Mouse (Mus musculus): ENCODE measurements around the gene Ankrd44. TPM values are rescaled to one million over a fixed set of nuclear protein-coding genes. Genes with fewer than 3 reads are reported as not detected.

Ankrd44 gene
- polyA plus RNA-seq, 1 experiment from 2014 or later: 20.1 TPM

GRCm38 (mm10) chr1:54916456-54916855 lies 9.7 kb downstream of the Ankrd44 start:
- WGBS: 89% methylated on average over 4 of the region's 4 CpGs
- Histone ChIP-seq H3K9ac (replicated peaks) (no peak overlapping the region), H3K4me1 (no peaks in the 10 kb centered on the region; the same call in 1 of the 2 replicates), H3K4me3 (no peak overlapping the region), H3K4me2 (replicated peaks) (no peak overlapping the region), H3K27me3 (no peaks in the 10 kb centered on the region), H3K9me3 (no peaks in the 10 kb centered on the region), H3K27ac (replicated peaks) (no peak overlapping the region), H3K36me3 (no peaks in the 10 kb centered on the region)
- no peak for ATAC-seq (ENCODE audit: low FRiP score, low read depth)

DNA sequence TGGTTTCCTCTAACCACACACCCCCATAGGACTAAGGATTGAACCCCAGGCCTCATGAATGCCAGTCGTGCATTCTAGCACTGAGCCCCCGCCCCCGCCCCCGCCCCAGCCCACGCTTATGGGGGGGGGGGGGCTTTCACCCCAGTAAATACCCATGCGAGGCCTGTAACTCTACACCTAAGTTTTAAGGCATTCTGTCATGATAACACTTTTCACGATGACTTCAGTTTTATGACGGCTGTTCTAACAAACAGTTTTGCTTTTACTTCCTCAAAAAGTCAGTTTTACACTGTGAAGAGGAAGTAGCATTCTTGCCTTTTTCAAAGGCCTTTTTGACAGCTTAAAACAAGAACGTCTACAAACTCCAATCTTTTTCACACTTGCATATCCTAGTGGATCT lies 11.8 kb downstream of the Ankrd44 start:
- Histone ChIP-seq H3K27me3 (no peaks in the 10 kb centered on the region), H3K36me3 (no peaks in the 10 kb centered on the region), H3K9ac (replicated peaks) (no peak overlapping the region), H3K9me3 (no peaks in the 10 kb centered on the region), H3K27ac (replicated peaks) (no peak overlapping the region), H3K4me2 (replicated peaks) (no peak overlapping the region), H3K4me3 (no peak overlapping the region), H3K4me1 (no peaks in the 10 kb centered on the region; the same call in 1 of the 2 replicates)
- ATAC-seq (ENCODE audit: low FRiP score, low read depth): no peak
- 67% methylated on average over 9 of the region's 9 CpGs for WGBS

DNA sequence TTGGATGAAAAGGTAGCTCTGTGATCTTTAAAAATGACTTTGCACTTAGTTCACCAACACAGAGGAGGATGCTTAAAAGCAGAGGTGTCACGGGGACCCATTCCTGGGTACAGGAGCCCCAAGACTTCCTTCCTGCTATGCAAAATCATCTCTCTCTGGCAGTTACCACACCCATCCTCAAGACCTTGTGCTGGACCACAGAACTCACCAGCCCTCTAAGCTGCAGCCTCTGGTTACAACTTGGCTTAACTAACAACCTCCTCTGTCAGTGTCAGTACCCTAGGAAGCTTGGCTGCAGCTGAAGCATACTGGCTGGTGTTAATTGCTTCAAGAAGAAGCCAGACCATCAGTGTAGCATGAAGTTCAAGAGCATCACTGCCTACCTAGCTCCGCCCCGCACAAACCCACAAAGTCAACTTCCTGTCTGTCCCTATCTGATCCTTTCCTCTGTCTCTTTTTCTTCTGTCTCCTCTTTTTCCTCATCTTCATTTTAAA lies 12.8 kb downstream of the Ankrd44 start:
- Histone ChIP-seq H3K9ac (replicated peaks) (no peak overlapping the region), H3K4me3 (no peak overlapping the region), H3K36me3 (no peaks in the 10 kb centered on the region), H3K9me3 (no peaks in the 10 kb centered on the region), H3K4me2 (replicated peaks) (no peak overlapping the region), H3K27me3 (no peaks in the 10 kb centered on the region), H3K27ac (replicated peaks) (no peak overlapping the region), H3K4me1 (no peaks in the 10 kb centered on the region; the same call in 1 of the 2 replicates)
- WGBS: 90% methylated on average over 3 of the region's 3 CpGs
- no peak for ATAC-seq (ENCODE audit: low FRiP score, low read depth)

DNA sequence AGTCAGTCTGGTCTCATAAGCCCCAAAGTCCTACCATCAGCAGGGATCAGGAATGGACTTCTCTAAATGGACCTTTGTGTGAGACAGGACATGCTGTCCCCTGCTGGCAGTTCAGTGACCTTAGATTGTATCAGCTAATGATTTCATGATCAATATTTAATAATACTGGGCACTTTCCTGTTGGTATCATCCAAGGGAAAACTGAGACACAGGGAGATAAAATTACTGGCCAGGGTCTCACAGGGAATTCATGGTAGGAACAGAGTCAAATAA lies 13.2 kb downstream of the Ankrd44 start:
- ATAC-seq (ENCODE audit: low FRiP score, low read depth): no peak
- no peaks in the 10 kb centered on the region; the same call in 1 of the 2 replicates for H3K4me1 ChIP-seq
- H3K36me3 ChIP-seq: no peaks in the 10 kb centered on the region
- no peaks in the 10 kb centered on the region for H3K9me3 ChIP-seq
- no peak overlapping the region for H3K27ac ChIP-seq (replicated peaks)
- H3K4me3 ChIP-seq: no peak overlapping the region
- no peak overlapping the region for H3K4me2 ChIP-seq (replicated peaks)
- no peaks in the 10 kb centered on the region for H3K27me3 ChIP-seq
- no peak overlapping the region for H3K9ac ChIP-seq (replicated peaks)

GRCm38 (mm10) chr1:54912290-54913062 lies 13.7 kb downstream of the Ankrd44 start:
- no peak overlapping the region for H3K4me3 ChIP-seq
- H3K9ac ChIP-seq (replicated peaks): no peak overlapping the region
- peaks cover 2% of the 10 kb centered on the region; the same call in 1 of the 2 replicates for H3K4me1 ChIP-seq
- no peaks in the 10 kb centered on the region for H3K27me3 ChIP-seq
- no peaks in the 10 kb centered on the region for H3K9me3 ChIP-seq
- ATAC-seq (ENCODE audit: low FRiP score, low read depth): no peak
- no peaks in the 10 kb centered on the region for H3K36me3 ChIP-seq
- no peak overlapping the region for H3K4me2 ChIP-seq (replicated peaks)
- H3K27ac ChIP-seq (replicated peaks): no peak overlapping the region
- WGBS: 75% methylated on average over 7 of the region's 7 CpGs

GRCm38 (mm10) chr1:54911256-54911610 lies 15.0 kb downstream of the Ankrd44 start:
- no peak overlapping the region for H3K27ac ChIP-seq (replicated peaks)
- ATAC-seq (ENCODE audit: low FRiP score, low read depth): no peak
- H3K4me2 ChIP-seq (replicated peaks): no peak overlapping the region
- peaks cover 8% of the 10 kb centered on the region; the same call in 1 of the 2 replicates for H3K4me1 ChIP-seq
- no peaks in the 10 kb centered on the region for H3K9me3 ChIP-seq
- no peak overlapping the region for H3K4me3 ChIP-seq
- WGBS: 95% methylated on average over 1 of the region's 1 CpGs
- H3K9ac ChIP-seq (replicated peaks): no peak overlapping the region
- no peaks in the 10 kb centered on the region for H3K36me3 ChIP-seq
- H3K27me3 ChIP-seq: no peaks in the 10 kb centered on the region

DNA sequence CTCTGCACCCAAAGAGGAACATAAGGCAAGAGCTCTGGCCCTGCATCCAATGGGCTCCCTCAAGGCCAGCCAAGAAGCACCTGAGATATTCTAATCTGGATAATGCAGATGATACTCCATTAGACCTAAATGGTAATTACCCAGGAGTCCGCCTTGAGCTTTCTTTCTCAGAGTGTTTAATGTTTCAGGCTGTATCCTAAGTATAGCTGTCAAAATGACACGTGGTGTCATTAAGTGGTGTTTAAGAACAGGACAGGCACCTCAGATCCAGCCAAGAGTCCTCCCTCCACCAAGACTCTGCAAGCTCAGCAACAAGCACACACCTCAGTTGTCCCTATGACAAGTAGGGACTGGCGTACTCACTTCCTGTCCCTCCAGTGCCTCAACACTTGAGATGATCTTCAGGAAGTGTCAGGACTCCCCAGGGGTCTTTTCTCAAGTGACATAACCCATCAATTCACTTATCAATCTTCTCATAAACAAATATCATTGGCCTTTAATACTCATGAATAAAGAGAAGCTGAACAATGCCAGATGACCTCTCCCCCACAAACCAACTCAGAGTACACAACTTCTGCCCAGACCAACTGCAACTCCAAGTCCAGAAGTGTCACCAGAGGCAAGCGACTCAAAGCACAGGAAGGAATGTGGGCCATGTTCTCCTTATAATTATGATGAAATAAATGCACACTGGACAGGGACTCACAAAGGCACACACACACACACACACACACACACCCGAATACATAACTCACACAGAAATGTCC lies 15.5 kb downstream of the Ankrd44 start:
- Histone ChIP-seq H3K4me1 (peaks cover 8% of the 10 kb centered on the region; the same call in 1 of the 2 replicates), H3K4me3 (no peak overlapping the region), H3K9ac (replicated peaks) (no peak overlapping the region), H3K27ac (replicated peaks) (no peak overlapping the region), H3K4me2 (replicated peaks) (no peak overlapping the region), H3K9me3 (no peaks in the 10 kb centered on the region), H3K27me3 (no peaks in the 10 kb centered on the region), H3K36me3 (no peaks in the 10 kb centered on the region)
- WGBS: 84% methylated on average over 5 of the region's 5 CpGs
- ATAC-seq (ENCODE audit: low FRiP score, low read depth): no peak

DNA sequence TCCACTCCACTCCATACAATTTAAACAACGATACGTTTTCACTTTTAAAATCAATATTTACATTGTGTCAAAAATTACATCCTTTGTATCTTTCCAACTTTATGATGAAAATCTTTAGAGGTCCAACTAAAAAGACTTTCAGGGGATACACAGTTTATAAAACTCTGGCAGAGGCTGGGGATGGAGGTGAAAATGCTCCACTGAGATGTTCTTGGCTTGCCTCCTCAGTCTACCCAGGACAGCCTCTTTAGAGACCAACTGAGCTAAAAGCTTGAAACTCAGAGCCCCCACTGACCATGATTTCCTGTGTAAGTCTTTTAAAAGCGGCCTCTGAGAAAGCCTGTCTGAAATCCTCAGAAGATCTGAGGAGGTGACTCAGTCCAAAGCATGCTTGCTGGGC lies 17.4 kb downstream of the Ankrd44 start:
- Histone ChIP-seq H3K4me3 (no peak overlapping the region), H3K4me1 (peaks cover 8% of the 10 kb centered on the region; the same call in 1 of the 2 replicates), H3K4me2 (replicated peaks) (no peak overlapping the region), H3K27me3 (no peaks in the 10 kb centered on the region), H3K9ac (replicated peaks) (no peak overlapping the region), H3K9me3 (no peaks in the 10 kb centered on the region), H3K36me3 (no peaks in the 10 kb centered on the region), H3K27ac (replicated peaks) (no peak overlapping the region; the same call in 1 of the 2 replicates)
- no peak for ATAC-seq (ENCODE audit: low FRiP score, low read depth)
- WGBS: 90% methylated on average over 3 of the region's 3 CpGs

DNA sequence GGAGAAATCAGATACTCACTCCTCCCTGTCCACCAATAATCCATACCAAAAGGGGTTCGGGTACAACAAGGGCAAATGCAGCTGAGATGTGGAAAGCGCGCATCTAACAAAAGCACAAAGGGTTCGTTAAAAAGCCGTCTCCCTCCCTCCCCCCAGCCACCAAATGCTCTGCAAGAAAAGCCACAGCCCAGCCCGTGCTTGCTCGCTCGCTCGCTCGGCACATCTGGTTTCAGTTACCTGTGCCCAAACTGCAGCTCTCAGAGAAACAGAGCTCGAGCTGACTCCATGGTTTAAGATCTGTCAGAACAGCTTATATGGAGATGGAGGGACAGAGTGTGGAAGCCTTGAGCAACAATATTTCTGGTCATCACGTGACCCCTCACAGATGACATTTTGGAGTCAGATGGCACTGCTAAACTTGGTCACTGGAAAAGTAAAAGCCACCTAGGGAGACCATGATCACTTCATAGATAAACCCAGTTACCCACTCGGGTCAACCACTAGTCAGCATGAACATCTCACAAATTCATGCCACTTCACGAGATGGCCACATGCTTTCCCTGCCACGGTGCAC lies 19.0 kb downstream of the Ankrd44 start:
- Histone ChIP-seq H3K27ac (replicated peaks) (peak overlapping the region; percentile 25; the same call in 1 of the 2 replicates), H3K9ac (replicated peaks) (no peak overlapping the region), H3K36me3 (no peaks in the 10 kb centered on the region), H3K4me1 (peaks cover 8% of the 10 kb centered on the region; the same call in 1 of the 2 replicates), H3K9me3 (no peaks in the 10 kb centered on the region), H3K27me3 (no peaks in the 10 kb centered on the region), H3K4me2 (replicated peaks) (no peak overlapping the region), H3K4me3 (no peak overlapping the region)
- ATAC-seq (ENCODE audit: low FRiP score, low read depth): no peak
- 41% methylated on average over 15 of the region's 15 CpGs for WGBS

DNA sequence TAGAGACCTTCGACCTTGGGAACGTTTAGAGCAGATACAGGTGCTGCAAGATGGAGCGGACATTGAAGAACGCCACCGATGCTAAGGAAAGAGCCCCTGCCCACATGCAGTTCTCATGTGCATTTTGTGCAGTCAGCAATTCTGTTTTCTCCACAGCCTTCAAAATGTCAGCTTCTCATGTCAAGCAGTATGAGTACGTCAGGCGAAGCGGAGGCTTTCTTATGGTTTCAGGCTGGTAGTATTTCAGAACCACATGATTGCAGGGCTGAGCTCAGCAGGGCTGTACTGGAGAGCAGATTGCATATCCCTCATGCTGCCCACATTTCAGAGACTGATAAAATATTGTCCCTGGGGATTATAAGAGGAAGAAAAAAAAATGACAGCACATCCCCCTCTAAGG lies 19.9 kb downstream of the Ankrd44 start:
- WGBS: 80% methylated on average over 8 of the region's 8 CpGs

DNA sequence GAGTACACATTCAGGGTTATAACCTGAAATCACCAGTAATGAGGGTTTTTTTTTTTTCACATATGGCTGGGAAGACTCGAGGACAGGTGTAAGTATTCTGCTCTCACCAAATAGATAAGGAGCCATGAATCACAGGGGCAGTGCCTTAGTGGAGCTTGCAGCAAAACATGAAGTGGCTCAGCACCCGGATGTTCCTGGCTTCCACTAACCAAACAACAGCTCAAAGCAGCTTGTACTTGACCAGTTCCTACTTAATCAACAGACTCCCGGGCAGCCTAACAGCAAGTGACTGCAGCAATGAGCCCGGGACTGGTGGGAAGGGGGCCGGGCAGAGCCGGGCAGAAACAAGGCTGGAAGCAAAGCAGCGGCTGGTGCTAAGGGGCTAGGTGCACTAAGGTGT lies 20.6 kb downstream of the Ankrd44 start:
- Histone ChIP-seq H3K36me3 (no peaks in the 10 kb centered on the region), H3K9ac (replicated peaks) (no peak overlapping the region), H3K4me2 (replicated peaks) (no peak overlapping the region), H3K27me3 (no peaks in the 10 kb centered on the region), H3K4me1 (peaks cover 8% of the 10 kb centered on the region; the same call in 1 of the 2 replicates), H3K4me3 (no peak overlapping the region), H3K9me3 (no peaks in the 10 kb centered on the region), H3K27ac (replicated peaks) (no peak overlapping the region)
- 75% methylated on average over 7 of the region's 7 CpGs for WGBS
- ATAC-seq (ENCODE audit: low FRiP score, low read depth): no peak

More for the DNA sequence above, 19.9 kb downstream of the Ankrd44 start:
- Histone ChIP-seq H3K9me3 (no peaks in the 10 kb centered on the region), H3K36me3 (no peaks in the 10 kb centered on the region), H3K27me3 (no peaks in the 10 kb centered on the region), H3K4me3 (no peak overlapping the region), H3K4me2 (replicated peaks) (no peak overlapping the region), H3K4me1 (peaks cover 8% of the 10 kb centered on the region; the same call in 1 of the 2 replicates), H3K9ac (replicated peaks) (no peak overlapping the region), H3K27ac (replicated peaks) (no peak overlapping the region; the same call in 1 of the 2 replicates)
- no peak for ATAC-seq (ENCODE audit: low FRiP score, low read depth)

DNA sequence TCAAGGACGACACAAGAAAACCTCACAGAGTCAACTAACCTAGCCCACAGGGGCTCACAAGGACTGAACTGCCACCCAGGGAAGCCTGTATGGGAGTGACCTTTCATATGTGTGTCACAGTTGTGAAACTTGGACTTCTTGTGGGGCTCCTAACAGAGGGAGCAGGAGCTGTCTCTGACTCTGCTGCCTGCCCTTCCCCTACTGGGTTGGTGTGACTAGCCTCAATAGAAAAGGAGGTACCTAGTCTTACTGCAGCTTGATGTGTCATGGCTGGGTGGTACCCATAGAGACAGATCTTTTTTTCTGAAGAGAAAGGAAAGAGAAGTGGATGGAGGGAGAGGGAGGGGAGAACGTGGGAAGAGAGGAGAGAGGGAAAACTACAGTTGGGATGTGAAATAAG lies 22.0 kb downstream of the Ankrd44 start:
- Histone ChIP-seq H3K4me2 (replicated peaks) (no peak overlapping the region), H3K9me3 (no peaks in the 10 kb centered on the region), H3K4me3 (no peak overlapping the region), H3K4me1 (peaks cover 13% of the 10 kb centered on the region), H3K9ac (replicated peaks) (no peak overlapping the region), H3K27ac (replicated peaks) (no peak overlapping the region), H3K36me3 (no peaks in the 10 kb centered on the region), H3K27me3 (no peaks in the 10 kb centered on the region)
- 92% methylated on average over 2 of the region's 2 CpGs for WGBS
- ATAC-seq (ENCODE audit: low FRiP score, low read depth): no peak
